Mouse (Mus musculus) neural tube, embryonic 13.5 days (tissue): ENCODE data around the gene Kcnk3. TPM values are rescaled to one million over a fixed set of nuclear protein-coding genes. Genes with fewer than 3 reads are reported as not detected.

Source experiments
- ATAC-seq: fragments of 200-750 bp; cut with Nextera tagmentation; 2 replicates; pipeline ENCODE4 v1.8.0; 2017; ENCODE audit warnings: low read depth, mild to moderate bottlenecking, moderate TSS enrichment, moderate library complexity
- H3K27ac ChIP-seq: fragments of 300-500 bp; sonication (generic); replicated peaks from 2 replicates; pipeline ENCODE4 v1.5.1; 2015; ENCODE audit warnings: moderate library complexity, mild to moderate bottlenecking, inconsistent platforms
- H3K27me3 ChIP-seq: fragments of 300-500 bp; sonication (generic); 2 replicates; pipeline ENCODE4 v1.6.1; 2015; ENCODE audit warnings: mild to moderate bottlenecking, inconsistent platforms
- H3K36me3 ChIP-seq: fragments of 300-500 bp; sonication (generic); 2 replicates; pipeline ENCODE4 v1.6.1; 2015; ENCODE audit warnings: mild to moderate bottlenecking, inconsistent platforms
- H3K4me1 ChIP-seq: fragments of 300-500 bp; sonication (generic); replicated peaks from 2 replicates; pipeline ENCODE4 v1.6.1; 2015; ENCODE audit warnings: inconsistent platforms
- H3K4me2 ChIP-seq: fragments of 300-500 bp; sonication (generic); 2 replicates; pipeline ENCODE4 v1.6.1; 2015; ENCODE audit warnings: inconsistent platforms, mild to moderate bottlenecking, moderate library complexity
- H3K4me3 ChIP-seq: fragments of 300-500 bp; sonication (generic); 2 replicates; pipeline ENCODE4 v1.5.1; 2015; ENCODE audit warnings: mild to moderate bottlenecking, inconsistent platforms
- H3K9ac ChIP-seq: fragments of 300-500 bp; sonication (generic); 2 replicates; pipeline ENCODE4 v1.6.1; 2015; ENCODE audit warnings: moderate library complexity, mild to moderate bottlenecking, inconsistent platforms
- H3K9me3 ChIP-seq: fragments of 300-500 bp; sonication (generic); 2 replicates; pipeline ENCODE4 v1.6.1; 2016; ENCODE audit warnings: inconsistent platforms
- WGBS: fragments of 180-500 bp; shearing (Covaris S2); methylation state at CpG from one replicate; pipeline ENCODE4 v1.1.7; 2015; 5-methylcytosine and 5-hydroxymethylcytosine counted together
- polyA plus RNA-seq: library from polyadenylated mRNA; unstranded; fragments of >200 nt; fragmentation: Nextera tagmentation; extraction: Ambion mirVana; gene quantifications from 2 replicates; pipeline ENCODE4 v1.2.1, GENCODE M21; 2015

The Kcnk3 gene
- polyA plus RNA-seq, 1 experiment from 2014 or later = 6.1 TPM

DNA sequence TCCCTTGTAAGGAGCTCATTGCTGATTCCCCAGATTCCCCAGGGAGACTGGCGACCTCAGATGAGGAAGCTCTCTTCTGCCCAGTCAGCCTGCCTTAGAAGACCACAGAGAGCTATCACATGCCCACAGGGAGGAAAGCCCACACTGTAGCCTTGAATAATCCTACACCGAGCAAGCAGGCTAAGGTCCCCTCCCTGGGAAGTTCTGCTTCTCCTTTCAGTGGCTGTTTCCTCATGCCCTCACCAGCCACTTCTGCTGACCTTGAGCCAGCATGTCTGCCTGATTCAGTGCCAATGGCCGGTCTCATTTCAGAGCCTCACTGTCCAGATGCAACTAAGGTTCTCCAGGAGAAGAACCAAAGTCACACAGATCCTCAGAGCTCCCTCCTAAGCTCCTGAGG lies 62.8 kb downstream of the Kcnk3 start:
- no peak overlapping the region for H3K27ac ChIP-seq
- H3K9me3 ChIP-seq = no peaks in the 10 kb centered on the region
- H3K4me2 ChIP-seq = no peak overlapping the region
- H3K27me3 ChIP-seq = no peaks in the 10 kb centered on the region
- H3K36me3 ChIP-seq = peaks cover 29% of the 10 kb centered on the region
- 83% methylated on average over 3 of the region's 3 CpGs for WGBS
- no peak overlapping the region for H3K4me3 ChIP-seq
- H3K9ac ChIP-seq = no peak overlapping the region
- ATAC-seq = no peak
- peaks cover 23% of the 10 kb centered on the region for H3K4me1 ChIP-seq

DNA sequence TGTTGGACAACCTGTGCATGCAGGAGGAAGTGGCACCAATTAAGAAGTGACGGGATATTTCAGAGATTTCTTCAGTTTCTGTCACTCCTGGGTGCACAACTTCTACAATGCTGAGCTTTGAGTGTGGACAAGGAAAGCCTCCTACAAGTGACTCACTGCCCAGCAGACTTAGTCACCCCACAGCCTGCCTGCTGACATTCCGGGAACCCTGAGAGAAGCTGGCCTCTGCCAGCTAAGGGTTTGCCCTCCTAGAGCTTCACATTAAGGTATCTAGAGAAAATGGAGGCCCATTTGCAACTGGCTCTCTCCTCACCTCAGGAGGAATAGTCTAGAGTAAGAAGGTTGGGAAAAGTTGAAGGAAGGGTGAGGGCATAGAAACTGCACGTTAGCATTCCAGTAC lies 63.6 kb downstream of the Kcnk3 start:
- Histone ChIP-seq H3K4me1 (peaks cover 23% of the 10 kb centered on the region), H3K36me3 (peaks cover 37% of the 10 kb centered on the region), H3K4me3 (no peak overlapping the region), H3K9ac (no peak overlapping the region), H3K27ac (no peak overlapping the region), H3K9me3 (no peaks in the 10 kb centered on the region), H3K4me2 (no peak overlapping the region), H3K27me3 (no peaks in the 10 kb centered on the region)
- ATAC-seq = no peak
- 92% methylated on average over 3 of the region's 3 CpGs for WGBS

DNA sequence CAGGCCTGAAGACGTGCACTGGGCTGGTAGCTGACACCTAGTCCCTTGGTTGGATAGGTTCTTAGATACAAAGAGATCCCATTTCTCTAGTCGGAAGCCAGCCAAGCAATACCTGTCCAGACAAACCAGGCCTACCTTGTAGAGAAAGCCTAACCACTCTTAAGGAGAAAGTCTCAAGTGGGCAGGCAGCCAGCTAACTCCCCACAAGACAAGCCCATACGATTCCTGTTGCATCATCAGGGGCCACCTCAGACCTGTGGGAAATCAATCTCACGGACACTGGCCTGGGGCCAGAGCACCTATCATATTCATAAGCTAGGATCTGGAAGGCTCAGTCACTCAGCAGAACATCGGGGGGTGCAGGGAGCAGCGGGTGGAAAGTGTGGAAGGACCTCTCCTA lies 65.3 kb downstream of the Kcnk3 start:
- Histone ChIP-seq H3K9ac (no peak overlapping the region), H3K9me3 (no peaks in the 10 kb centered on the region), H3K27me3 (no peaks in the 10 kb centered on the region), H3K36me3 (peaks cover 54% of the 10 kb centered on the region), H3K4me3 (no peak overlapping the region), H3K4me1 (peaks cover 13% of the 10 kb centered on the region), H3K4me2 (no peak overlapping the region), H3K27ac (no peak overlapping the region)
- ATAC-seq = no peak
- WGBS = 91% methylated on average over 6 of the region's 6 CpGs

- H3K4me1 ChIP-seq = no peaks in the 10 kb centered on the region
- WGBS = 87% methylated on average over 8 of the region's 8 CpGs
- no peak overlapping the region for H3K9ac ChIP-seq
- no peak for ATAC-seq
- H3K27ac ChIP-seq = no peak overlapping the region
- no peaks in the 10 kb centered on the region for H3K9me3 ChIP-seq
- H3K27me3 ChIP-seq = no peaks in the 10 kb centered on the region
- H3K4me2 ChIP-seq = no peak overlapping the region
- no peak overlapping the region for H3K4me3 ChIP-seq
- peaks cover 63% of the 10 kb centered on the region for H3K36me3 ChIP-seq
These were observed 67.1 kb downstream of the Kcnk3 start for GRCm38 (mm10) chr5:30655042-30655441.

GRCm38 (mm10) chr5:30655526-30656195 lies 67.7 kb downstream of the Kcnk3 start:
- 93% methylated on average over 6 of the region's 6 CpGs for WGBS
- Histone ChIP-seq H3K4me1 (no peaks in the 10 kb centered on the region), H3K27ac (no peak overlapping the region), H3K9ac (no peak overlapping the region), H3K27me3 (no peaks in the 10 kb centered on the region), H3K36me3 (peaks cover 63% of the 10 kb centered on the region), H3K9me3 (no peaks in the 10 kb centered on the region), H3K4me3 (no peak overlapping the region), H3K4me2 (no peak overlapping the region)
- no peak for ATAC-seq

DNA sequence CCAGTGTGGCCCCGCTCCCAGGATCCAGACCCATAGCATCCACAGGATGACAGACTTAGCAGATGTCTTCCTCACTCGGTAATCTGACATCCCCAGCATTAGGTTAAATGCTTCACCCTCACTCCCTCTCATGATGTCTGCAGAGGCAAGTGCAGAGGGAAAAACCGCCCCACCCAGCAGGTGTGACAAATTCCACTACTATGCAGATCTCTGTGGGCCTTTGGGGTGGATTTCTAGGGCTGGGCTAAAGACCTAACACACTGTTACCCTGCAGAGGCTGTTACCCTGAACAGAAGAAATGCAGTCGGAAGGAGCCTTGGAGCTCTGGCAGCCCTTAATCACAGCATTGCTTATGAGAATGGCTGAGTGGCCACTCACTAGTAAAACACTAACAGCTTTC lies 71.1 kb downstream of the Kcnk3 start:
- H3K9ac ChIP-seq = no peak overlapping the region
- WGBS = 86% methylated on average over 4 of the region's 4 CpGs
- H3K27ac ChIP-seq = no peak overlapping the region
- peaks cover 47% of the 10 kb centered on the region for H3K36me3 ChIP-seq
- no peak overlapping the region for H3K4me3 ChIP-seq
- ATAC-seq = no peak
- H3K4me1 ChIP-seq = no peaks in the 10 kb centered on the region
- no peaks in the 10 kb centered on the region for H3K27me3 ChIP-seq
- no peak overlapping the region for H3K4me2 ChIP-seq
- H3K9me3 ChIP-seq = no peaks in the 10 kb centered on the region

DNA sequence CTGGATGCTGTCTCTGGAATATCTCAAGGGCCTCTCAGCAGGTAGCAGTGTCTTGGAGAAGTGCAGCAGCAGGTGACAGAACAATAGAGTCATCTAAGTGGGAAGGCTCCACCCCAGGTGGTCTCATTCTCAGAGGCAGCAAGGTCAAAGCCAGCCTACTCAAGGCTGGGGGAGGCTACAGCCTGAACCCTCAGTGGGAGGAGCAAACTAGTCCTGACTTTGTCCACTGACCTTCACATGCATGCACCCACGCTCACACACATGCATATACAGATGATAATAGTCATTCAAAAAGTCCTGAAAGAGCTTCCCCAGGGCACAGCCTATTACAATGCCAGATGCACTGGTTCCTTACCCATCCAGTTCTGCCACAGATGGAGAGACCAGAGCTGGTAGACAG lies 72.3 kb downstream of the Kcnk3 start:
- Histone ChIP-seq H3K27me3 (no peaks in the 10 kb centered on the region), H3K9ac (no peak overlapping the region), H3K36me3 (peaks cover 39% of the 10 kb centered on the region), H3K27ac (no peak overlapping the region), H3K9me3 (no peaks in the 10 kb centered on the region), H3K4me3 (no peak overlapping the region), H3K4me1 (no peaks in the 10 kb centered on the region), H3K4me2 (no peak overlapping the region)
- WGBS = 96% methylated on average over 1 of the region's 1 CpGs
- no peak for ATAC-seq

- H3K4me3 ChIP-seq = no peak overlapping the region
- H3K9me3 ChIP-seq = no peaks in the 10 kb centered on the region
- no peaks in the 10 kb centered on the region for H3K4me1 ChIP-seq
- H3K9ac ChIP-seq = no peak overlapping the region
- ATAC-seq = no peak
- H3K27ac ChIP-seq = no peak overlapping the region
- H3K27me3 ChIP-seq = no peaks in the 10 kb centered on the region
- WGBS = 93% methylated on average over 5 of the region's 5 CpGs
- H3K4me2 ChIP-seq = no peak overlapping the region
- peaks cover 34% of the 10 kb centered on the region for H3K36me3 ChIP-seq
These were observed 72.8 kb downstream of the Kcnk3 start for GRCm38 (mm10) chr5:30660813-30661212.

GRCm38 (mm10) chr5:30665360-30665759 lies 77.4 kb downstream of the Kcnk3 start:
- H3K27me3 ChIP-seq = no peaks in the 10 kb centered on the region
- H3K9me3 ChIP-seq = no peaks in the 10 kb centered on the region
- WGBS = 92% methylated on average over 9 of the region's 9 CpGs
- no peak for ATAC-seq
- peaks cover 18% of the 10 kb centered on the region for H3K4me1 ChIP-seq
- no peak overlapping the region for H3K27ac ChIP-seq
- H3K4me2 ChIP-seq = no peak overlapping the region
- H3K4me3 ChIP-seq = no peak overlapping the region
- H3K36me3 ChIP-seq = no peaks in the 10 kb centered on the region
- H3K9ac ChIP-seq = no peak overlapping the region

- no peaks in the 10 kb centered on the region for H3K9me3 ChIP-seq
- 68% methylated on average over 6 of the region's 6 CpGs for WGBS
- H3K4me3 ChIP-seq = peak overlapping the region; percentile 74
- 0 out of 2 replicates have a peak, but pooled peaks have one; percentile 8 for ATAC-seq
- peak overlapping the region; percentile 65; the same call in 1 of the 2 replicates for H3K27ac ChIP-seq
- H3K9ac ChIP-seq = peak overlapping the region; percentile 69
- peak overlapping the region; percentile 88 for H3K4me2 ChIP-seq
- H3K36me3 ChIP-seq = no peaks in the 10 kb centered on the region
- peaks cover 18% of the 10 kb centered on the region for H3K4me1 ChIP-seq
- H3K27me3 ChIP-seq = no peaks in the 10 kb centered on the region
These were observed 78.0 kb downstream of the Kcnk3 start for GRCm38 (mm10) chr5:30665968-30666367.

- Histone ChIP-seq H3K36me3 (no peaks in the 10 kb centered on the region), H3K4me2 (peak within 1 kb of the TSS; percentile 88), H3K9me3 (no peaks in the 10 kb centered on the region), H3K27ac (peak within 1 kb of the TSS; percentile 65), H3K4me1 (peaks cover 18% of the 10 kb centered on the region), H3K27me3 (no peaks in the 10 kb centered on the region), H3K4me3 (peak within 1 kb of the TSS; percentile 74), H3K9ac (peak within 1 kb of the TSS; percentile 78)
- peak; percentile 96 for ATAC-seq
- WGBS = under 1% methylated on average over 40 of the region's 40 CpGs
These were observed 78.6 kb downstream of the Kcnk3 start, which contains the start of gene Cenpa for GRCm38 (mm10) chr5:30666391-30667195. Gene Cenpa (plus strand): TSS chr5:30666777.

DNA sequence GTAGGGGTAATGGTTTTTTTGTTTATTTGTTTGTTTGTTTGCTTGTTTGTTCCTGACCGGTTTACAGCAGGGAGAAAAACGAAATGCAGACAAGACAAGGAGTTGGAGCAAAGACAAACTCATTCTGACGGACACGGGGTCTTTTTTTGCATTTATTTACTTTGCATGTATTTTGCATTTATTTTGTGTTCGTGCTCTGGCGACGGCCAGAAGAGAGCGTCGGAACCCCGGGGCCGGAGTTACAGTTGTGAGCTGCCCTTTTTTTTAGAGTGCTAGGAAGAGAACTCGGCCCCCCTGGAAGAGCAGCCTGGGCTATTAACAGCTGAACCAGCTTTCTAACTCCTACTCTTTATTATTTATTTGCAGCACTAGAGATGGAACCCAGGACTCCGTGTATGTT lies 79.2 kb downstream of the Kcnk3 start:
- no peak for ATAC-seq
- Histone ChIP-seq H3K4me3 (peak overlapping the region; percentile 74), H3K9ac (peak overlapping the region; percentile 78), H3K4me2 (peak overlapping the region; percentile 88), H3K27me3 (no peaks in the 10 kb centered on the region), H3K9me3 (no peaks in the 10 kb centered on the region), H3K4me1 (peaks cover 18% of the 10 kb centered on the region), H3K36me3 (no peaks in the 10 kb centered on the region; the same call in 1 of the 2 replicates), H3K27ac (no peak overlapping the region)
- under 1% methylated on average over 13 of the region's 13 CpGs for WGBS
